In genomic region chr2:130449794-130450433, GRCm38 (mm10) we compare ENCODE assay signal across 1 mouse cellular context.
TF ChIP-seq lines count a peak whose summit lies in the region.

TSS of gene Ptpra (plus strand) at chr2:130450278.

TF ChIP-seq in CH12.LX, 34 proteins besides CTCF, POLR2A, EP300 and RAD21 (continued from another document):
- TF ChIP-seq ETS1 (conservative IDR thresholded peaks at IDR 0.05; ENCODE audit: low read depth, low read length) (no peak), MXI1 (IDR thresholded peaks at IDR 0.05; ENCODE audit: low read depth, low read length) (no peak; the same call in 1 of the 2 replicates), MAX (IDR thresholded peaks at IDR 0.05; ENCODE audit: low read length) (0 out of 2 replicates have a peak, but pooled peaks have one; percentile 9), ELF1 (IDR thresholded peaks at IDR 0.05; ENCODE audit: low read depth, low read length) (no peak), CHD1 (IDR thresholded peaks at IDR 0.05; ENCODE audit: low read depth, low read length) (no peak), CHD2 (IDR thresholded peaks at IDR 0.05; ENCODE audit: low read length) (no peak), RCOR1 (conservative IDR thresholded peaks at IDR 0.05; ENCODE audit: low read depth, low read length) (no peak), TBP (conservative IDR thresholded peaks at IDR 0.05; ENCODE audit: low read depth, low read length) (0 out of 2 replicates have a peak, but pooled peaks have one; percentile 55), GABPA (IDR thresholded peaks at IDR 0.05; ENCODE audit: insufficient replicate concordance, low read depth, low read length) (no peak), BHLHE40 (IDR thresholded peaks at IDR 0.05; ENCODE audit: low read depth, low read length) (no peak), HCFC1 (IDR thresholded peaks at IDR 0.05; ENCODE audit: low read depth, low read length) (peak; percentile 58), SMC3 (IDR thresholded peaks at IDR 0.05; ENCODE audit: low read depth, low read length) (no peak), NRF1 (IDR thresholded peaks at IDR 0.05; ENCODE audit: low read depth, low read length) (peak; percentile 72), USF1 (IDR thresholded peaks at IDR 0.05; ENCODE audit: low read depth, low read length) (no peak), POLR2AphosphoS2 (IDR thresholded peaks at IDR 0.05; ENCODE audit: low read depth, low read length) (no peak), ZKSCAN1 (IDR thresholded peaks at IDR 0.05; ENCODE audit: borderline replicate concordance, low read depth, low read length) (no peak), SIN3A (IDR thresholded peaks at IDR 0.05; ENCODE audit: low read length) (peak; percentile 23), ZNF384 (IDR thresholded peaks at IDR 0.05; ENCODE audit: low read depth, low read length) (no peak)
